Mouse (Mus musculus): ENCODE data around the gene Slc26a5. TPM values are rescaled to one million over a fixed set of nuclear protein-coding genes. Genes with fewer than 3 reads are reported as not detected.

The Slc26a5 gene
- total RNA-seq, 2 experiments from 2014 or later, result not detected

DNA sequence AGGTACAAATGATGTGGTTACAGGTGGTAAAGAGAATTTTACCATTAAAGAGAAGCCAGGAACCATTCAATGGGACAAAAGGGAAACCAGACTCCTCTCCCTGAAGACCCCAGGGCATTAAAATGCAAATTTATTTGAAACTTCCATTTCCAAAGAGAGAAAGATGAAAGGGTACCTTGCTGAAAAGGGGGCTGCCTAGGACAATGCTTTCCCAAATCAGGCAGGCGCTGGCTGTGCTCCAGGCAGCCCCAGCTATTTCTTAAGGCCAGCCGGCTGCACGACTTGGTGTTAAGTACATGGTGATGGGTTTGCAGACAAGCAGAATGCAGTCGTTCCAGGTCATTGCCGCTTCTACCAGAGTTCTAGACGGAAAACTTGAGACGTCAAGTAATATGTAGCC, 39.0 kb downstream of the Slc26a5 start:
- no peak for ATAC-seq (replicated peaks; ENCODE audit: low FRiP score, poor library complexity, severe bottlenecking)

DNA sequence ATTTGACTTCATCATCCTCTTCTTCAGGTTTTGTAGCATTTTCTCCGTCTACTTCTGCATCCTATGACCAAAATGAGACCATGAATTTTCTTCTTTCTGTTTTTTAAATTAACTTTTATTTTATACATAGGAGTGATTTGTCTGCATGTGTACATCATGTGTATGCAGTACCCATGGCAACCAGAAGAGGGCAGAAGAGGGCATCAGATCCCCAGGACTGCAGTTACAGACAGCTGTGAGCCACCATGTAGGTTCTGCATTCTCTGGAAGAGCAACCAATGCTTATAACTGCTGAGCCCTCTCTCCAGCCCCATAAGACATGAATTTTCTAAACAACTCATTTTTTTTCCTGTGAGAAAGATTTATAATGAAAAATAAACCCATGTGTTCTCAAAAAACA, 51.4 kb downstream of the Slc26a5 start:
- ATAC-seq (replicated peaks; ENCODE audit: low FRiP score, poor library complexity, severe bottlenecking), result peak; percentile 80

- no peak for ATAC-seq (replicated peaks; ENCODE audit: low FRiP score, poor library complexity, severe bottlenecking)
Observed at GRCm38 (mm10) chr5:21810924-21811323, 54.5 kb downstream of the Slc26a5 start.

GRCm38 (mm10) chr5:21804837-21805236, 60.6 kb downstream of the Slc26a5 start:
- ATAC-seq (replicated peaks; ENCODE audit: low FRiP score, poor library complexity, severe bottlenecking), result no peak

- no peak for ATAC-seq (replicated peaks; ENCODE audit: low FRiP score, poor library complexity, severe bottlenecking)
Observed at GRCm38 (mm10) chr5:21803691-21804188, 61.7 kb downstream of the Slc26a5 start.

DNA sequence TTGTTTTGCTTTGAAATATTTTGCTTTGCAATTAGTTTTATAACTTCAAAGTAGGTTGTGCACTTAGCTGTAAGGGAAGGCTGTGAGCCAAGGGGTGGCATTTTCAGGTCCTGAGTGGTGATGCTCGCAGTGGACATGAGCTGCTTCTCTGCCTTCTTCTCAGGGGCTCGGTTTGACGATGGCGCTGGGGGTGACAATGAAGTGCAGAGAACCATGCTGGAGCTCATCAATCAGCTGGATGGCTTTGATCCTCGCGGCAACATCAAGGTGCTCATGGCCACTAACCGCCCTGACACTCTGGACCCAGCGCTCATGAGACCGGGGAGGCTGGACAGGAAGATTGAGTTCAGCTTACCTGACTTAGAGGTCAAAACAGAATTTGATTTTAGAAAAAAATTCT, 62.5 kb downstream of the Slc26a5 start:
- ATAC-seq (replicated peaks; ENCODE audit: low FRiP score, poor library complexity, severe bottlenecking), result no peak

DNA sequence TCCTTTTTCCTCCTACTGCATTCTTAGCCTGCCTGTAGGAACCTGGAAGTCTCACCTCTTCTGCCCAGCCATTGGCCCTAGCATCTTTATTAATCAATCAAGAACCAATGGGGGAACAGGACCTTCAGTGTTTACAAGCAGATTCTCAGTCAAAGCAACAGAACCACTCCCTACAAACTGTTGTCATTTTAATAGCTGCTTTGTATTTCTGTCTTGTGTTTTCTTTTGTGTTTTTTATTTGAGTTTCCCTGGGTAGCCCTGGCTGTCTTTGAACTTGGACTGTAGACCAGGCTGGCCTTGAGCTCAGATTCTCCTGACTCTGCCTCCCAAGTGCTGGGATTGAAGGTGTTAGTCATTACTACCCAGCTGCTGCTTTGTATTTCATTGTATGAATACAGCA, 73.2 kb downstream of the Slc26a5 start:
- no peak for ATAC-seq (replicated peaks; ENCODE audit: low FRiP score, poor library complexity, severe bottlenecking)

- ATAC-seq (replicated peaks; ENCODE audit: low FRiP score, poor library complexity, severe bottlenecking), result no peak
Observed at GRCm38 (mm10) chr5:21789061-21789460, 76.3 kb downstream of the Slc26a5 start.

DNA sequence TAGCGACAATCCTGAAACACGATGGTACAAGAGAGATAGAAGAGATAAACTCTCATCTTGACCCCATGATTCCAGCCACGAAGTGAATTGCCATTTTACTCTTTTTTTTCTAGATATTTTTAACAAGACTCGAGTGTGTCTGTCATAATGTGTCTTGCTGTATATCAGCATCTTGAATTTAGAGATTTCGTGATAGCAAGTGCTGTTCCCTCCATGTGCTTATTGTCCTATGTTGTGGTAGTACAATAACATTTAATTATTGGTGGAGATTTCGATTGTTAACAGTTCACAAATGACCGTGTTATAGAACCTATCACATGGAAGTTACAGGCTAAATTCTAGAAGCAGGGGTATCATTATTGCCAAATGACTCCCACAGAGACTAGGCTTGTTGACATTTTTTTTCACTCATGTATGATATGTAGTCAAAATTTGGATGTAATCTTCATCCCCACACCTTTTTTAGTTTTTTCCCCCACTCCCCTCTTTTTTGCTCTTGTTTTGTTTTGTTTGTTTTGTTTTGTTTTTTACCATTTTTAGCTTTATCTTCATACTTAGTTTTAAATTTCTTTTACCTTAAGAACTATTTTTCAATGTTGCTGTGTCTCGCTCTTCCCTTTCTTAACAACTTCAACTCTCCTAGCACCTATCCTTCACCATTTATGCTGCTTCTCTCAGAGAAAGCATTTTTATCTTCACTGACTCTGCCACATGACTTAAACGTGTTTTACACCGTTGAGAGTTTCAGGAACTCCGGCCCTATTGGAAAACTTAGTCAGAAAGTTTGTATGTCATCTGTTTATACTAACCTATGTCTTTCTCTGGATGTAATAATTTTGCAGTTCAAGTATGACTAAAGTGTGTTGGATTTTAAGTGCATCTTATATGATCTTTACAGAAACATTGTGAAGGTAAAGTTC, 78.0 kb downstream of the Slc26a5 start:
- no peak for ATAC-seq (replicated peaks; ENCODE audit: low FRiP score, poor library complexity, severe bottlenecking)

DNA sequence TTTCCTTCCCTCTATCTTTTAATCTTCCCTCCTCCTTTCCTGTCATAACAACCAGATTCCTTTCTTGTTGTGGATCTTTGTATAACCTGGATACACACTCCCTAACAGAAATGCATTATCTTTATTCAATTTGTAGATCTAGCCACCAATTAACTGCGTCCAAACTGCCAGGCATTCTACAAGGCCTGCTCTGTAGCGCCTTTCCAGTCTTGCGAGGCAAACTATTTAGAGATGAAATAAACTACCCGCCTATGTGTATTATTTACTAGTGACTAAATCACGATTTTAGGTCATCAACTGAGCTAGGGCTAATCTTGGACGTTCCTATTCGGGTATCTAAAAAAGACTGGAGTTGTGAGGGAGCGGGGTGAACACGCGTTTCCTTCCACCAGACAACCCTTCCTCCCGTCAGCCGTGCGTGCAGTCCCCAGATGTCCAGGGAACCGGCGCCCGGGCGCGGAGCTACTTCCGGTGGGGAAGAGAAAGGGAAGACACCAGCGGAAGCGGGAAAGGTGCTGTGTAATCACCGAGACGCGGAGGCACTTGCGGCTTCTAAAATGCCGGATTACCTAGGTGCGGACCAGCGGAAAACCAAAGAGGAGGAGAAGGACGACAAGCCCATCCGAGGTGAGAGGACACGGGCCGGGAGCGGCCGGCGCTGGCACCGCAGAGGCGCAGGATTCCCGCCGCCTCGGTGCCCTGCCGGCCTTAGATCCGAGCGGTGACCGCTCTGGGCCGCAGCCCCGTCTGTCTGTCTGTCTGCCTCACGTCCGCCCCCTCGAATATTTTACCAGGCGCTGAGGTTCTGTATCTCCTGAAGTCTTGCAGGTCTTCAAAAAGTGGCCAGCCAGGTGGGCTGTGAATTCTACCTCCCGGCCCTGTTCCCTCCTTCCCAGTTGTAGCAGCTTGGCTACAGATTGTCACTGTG, 78.9 kb downstream of the Slc26a5 start:
- ATAC-seq (replicated peaks; ENCODE audit: low FRiP score, poor library complexity, severe bottlenecking), result peak; percentile 90

GRCm38 (mm10) chr5:21785776-21786175, 79.6 kb downstream of the Slc26a5 start:
- no peak for ATAC-seq (replicated peaks; ENCODE audit: low FRiP score, poor library complexity, severe bottlenecking)

DNA sequence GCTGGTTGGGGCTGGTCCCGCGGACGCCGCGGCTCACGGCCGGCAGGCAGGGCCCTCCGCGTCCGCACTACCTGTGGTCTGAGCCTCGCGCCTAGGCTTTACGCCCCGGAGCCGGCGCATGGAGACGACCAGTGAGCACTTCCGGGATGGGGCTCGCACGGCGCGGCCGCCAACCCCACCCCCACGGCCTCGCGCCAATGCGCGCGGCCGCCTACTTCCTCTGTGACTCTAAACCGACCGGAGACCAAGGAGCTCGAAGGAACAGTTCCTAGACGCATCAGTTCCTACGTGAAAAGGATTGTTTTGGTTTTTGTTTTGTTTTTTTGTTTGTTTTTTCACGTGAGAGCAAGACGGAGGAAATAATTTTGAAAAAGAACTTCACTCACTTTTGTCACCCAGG, 80.4 kb downstream of the Slc26a5 start, which contains the start of the genes Dnajc2 and Psmc2:
TSS of gene Dnajc2 (minus strand) at position 199 of the 400 bp plus-strand sequence.
TSS of gene Psmc2 (plus strand) at position 231 of the 400 bp plus-strand sequence.
- ATAC-seq (replicated peaks; ENCODE audit: low FRiP score, poor library complexity, severe bottlenecking), result peak; percentile 87

DNA sequence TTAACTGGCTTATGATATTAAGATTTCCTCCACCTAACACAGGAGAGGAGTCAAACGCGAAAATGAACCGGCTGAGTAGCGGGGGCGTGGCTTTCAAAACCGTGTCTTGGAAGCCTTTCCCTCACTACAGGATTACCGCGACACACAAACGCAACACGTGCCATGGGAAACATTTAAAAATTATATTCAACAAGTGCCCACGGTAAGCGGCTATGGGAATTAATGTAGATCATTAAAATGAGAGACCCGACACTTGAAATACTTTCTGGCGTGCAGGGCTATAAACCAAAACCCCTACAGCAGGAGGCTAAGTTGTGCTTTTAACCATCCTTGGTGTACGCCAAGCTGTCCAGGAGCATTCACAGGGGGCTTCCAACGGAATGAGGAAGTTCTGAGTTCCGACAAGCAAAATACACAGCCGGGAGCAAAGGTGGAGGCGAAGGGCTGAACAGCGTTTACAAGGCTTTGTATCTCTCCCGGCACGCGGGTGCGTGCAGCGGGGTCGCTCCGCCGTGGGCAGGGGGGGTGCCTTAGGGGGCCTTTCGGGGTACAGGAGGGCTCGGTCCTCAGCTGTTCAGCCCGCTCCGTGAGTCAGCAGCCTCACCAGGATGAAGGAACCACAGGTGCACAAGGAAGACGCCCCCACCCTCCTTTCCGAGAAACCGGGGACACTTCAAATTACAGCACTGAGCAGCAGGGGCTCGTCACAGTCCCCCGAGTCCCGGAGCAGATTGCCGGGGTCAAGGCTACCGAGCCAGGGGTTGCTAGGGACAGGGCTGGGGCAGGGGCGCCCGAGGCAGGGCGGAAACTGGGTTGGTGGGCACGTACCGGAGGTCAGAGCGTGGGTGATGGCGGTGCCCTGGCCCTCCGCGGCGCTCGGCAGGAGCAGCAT, 81.0 kb downstream of the Slc26a5 start:
- ATAC-seq (replicated peaks; ENCODE audit: low FRiP score, poor library complexity, severe bottlenecking), result 0 out of 2 replicates have a peak, but pooled peaks have one; percentile 1

- ATAC-seq (replicated peaks; ENCODE audit: low FRiP score, poor library complexity, severe bottlenecking), result no peak
Observed at GRCm38 (mm10) chr5:21776491-21776890, 88.9 kb downstream of the Slc26a5 start.

DNA sequence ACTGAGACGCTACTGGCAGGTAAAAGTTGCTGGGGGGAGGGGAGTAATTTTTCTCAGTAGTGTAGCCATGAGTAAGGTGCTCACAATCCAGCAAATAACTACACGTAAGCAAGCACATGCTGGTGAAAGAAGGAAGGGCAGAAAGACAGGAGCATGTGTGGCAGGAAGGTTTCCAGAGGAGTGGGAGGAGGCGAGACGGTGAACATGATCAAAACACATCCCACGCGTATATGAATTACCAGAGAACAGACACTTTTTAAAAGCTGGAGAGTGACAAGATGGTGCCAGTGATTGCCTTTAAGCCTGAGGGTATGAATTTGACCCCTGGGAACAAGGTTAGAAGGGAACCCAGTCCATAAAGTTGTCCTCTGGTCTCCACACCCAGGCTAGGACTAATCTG, 95.6 kb downstream of the Slc26a5 start:
- ATAC-seq (replicated peaks; ENCODE audit: low FRiP score, poor library complexity, severe bottlenecking), result no peak

DNA sequence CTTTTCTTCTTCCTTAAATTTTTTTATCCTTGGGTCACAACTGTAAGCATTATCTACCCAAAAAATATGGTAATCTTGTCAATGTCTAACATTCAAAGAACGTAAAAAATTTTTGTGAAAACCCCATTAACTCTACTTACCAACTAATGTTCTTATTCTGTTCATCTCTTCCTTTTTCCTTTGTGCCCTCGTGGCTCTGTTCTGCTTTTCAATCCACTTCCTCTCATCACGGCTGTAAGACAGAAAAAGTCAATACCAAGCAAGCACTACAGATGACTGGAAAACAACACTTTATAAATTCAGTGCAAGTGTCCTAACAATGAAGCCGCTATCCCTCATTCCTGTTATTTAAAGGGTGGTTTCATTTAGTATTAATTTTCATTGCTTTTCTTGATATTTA, 96.9 kb downstream of the Slc26a5 start:
- ATAC-seq (replicated peaks; ENCODE audit: low FRiP score, poor library complexity, severe bottlenecking), result no peak
